ENCODE assay signal across 12 mouse cellular contexts in genomic region chr5:66327949-66328726, GRCm38 (mm10).
A peak's percentile ranks its signal among the peaks of the same experiment; 100 is the strongest.
DNase-seq lines count a peak whose midpoint lies in the region; ATAC-seq and TF ChIP-seq lines count a peak whose summit lies in the region.
"Had no signal": no experiment of that assay in that cellular context is flagged by ENCODE, and none has a peak within 500 bp of the region (broad histone marks: within the 10 kb centered on the region; RNA-seq: fewer than 3 reads in every experiment).

No protein-coding gene starts in this region.

- H3K4me3 ChIP-seq in heart, embryonic 11.5 days (ENCODE audit: low read depth, low read length) = no peak overlapping the region
- H3K4me3 ChIP-seq in liver, postnatal 0 days (ENCODE audit: low read depth, low read length) = no peak overlapping the region
- no peak overlapping the region for H3K4me3 ChIP-seq in liver, embryonic 12.5 days
- no peak overlapping the region for H3K4me3 ChIP-seq in hindbrain, embryonic 12.5 days
- peak overlapping the region; percentile 25 for H3K4me3 ChIP-seq in midbrain, postnatal 0 days (ENCODE audit: low read depth, low read length)
- H3K4me3 ChIP-seq: embryonic facial prominence, embryonic 12.5 days; liver, embryonic 13.5 days had no signal

- no peak for TF ChIP-seq EP300 in liver, postnatal 0 days (IDR thresholded peaks at IDR 0.05; ENCODE audit: low read depth)

- H3K27ac ChIP-seq in heart, embryonic 11.5 days (ENCODE audit: low read depth, low read length) = no peak overlapping the region
- H3K27ac ChIP-seq in liver, postnatal 0 days (ENCODE audit: low read depth) = 0 out of 2 replicates have a peak overlapping the region, but pooled peaks have one; percentile 5
- H3K27ac ChIP-seq in liver, embryonic 12.5 days = no peak overlapping the region
- H3K27ac ChIP-seq in hindbrain, embryonic 12.5 days = peak overlapping the region; percentile 62
- H3K27ac ChIP-seq in midbrain, postnatal 0 days (ENCODE audit: low read depth, low read length) = peak overlapping the region; percentile 62
- H3K27ac ChIP-seq: embryonic facial prominence, embryonic 12.5 days; liver, embryonic 13.5 days had no signal

- peaks cover 27% of the 10 kb centered on the region for H3K4me1 ChIP-seq in heart, embryonic 11.5 days (ENCODE audit: control insufficient read depth, insufficient read depth, low read length)
- H3K4me1 ChIP-seq in liver, postnatal 0 days (ENCODE audit: insufficient read depth) = no peaks in the 10 kb centered on the region; the same call in 1 of the 2 replicates
- H3K4me1 ChIP-seq in liver, embryonic 12.5 days = peaks cover 13% of the 10 kb centered on the region
- H3K4me1 ChIP-seq in hindbrain, embryonic 12.5 days = peaks cover 18% of the 10 kb centered on the region
- peaks cover 6% of the 10 kb centered on the region; the same call in 1 of the 2 replicates for H3K4me1 ChIP-seq in midbrain, postnatal 0 days (ENCODE audit: insufficient read depth, low read length)
- H3K4me1 ChIP-seq: embryonic facial prominence, embryonic 12.5 days had no signal

- H3K4me2 ChIP-seq in heart, embryonic 11.5 days = peak overlapping the region; percentile 34
- no peak overlapping the region for H3K4me2 ChIP-seq in liver, postnatal 0 days (ENCODE audit: low read depth, low read length)
- H3K4me2 ChIP-seq in liver, embryonic 12.5 days = no peak overlapping the region
- H3K4me2 ChIP-seq in hindbrain, embryonic 12.5 days (replicated peaks) = peak overlapping the region; percentile 32
- H3K4me2 ChIP-seq in midbrain, postnatal 0 days (ENCODE audit: low read depth, low read length, poor library complexity, severe bottlenecking) = peak overlapping the region; percentile 41
- H3K4me2 ChIP-seq: embryonic facial prominence, embryonic 12.5 days; liver, embryonic 13.5 days had no signal

- TF ChIP-seq CTCF in liver, postnatal 0 days (IDR thresholded peaks at IDR 0.05; ENCODE audit: low read depth) = no peak
- TF ChIP-seq CTCF in midbrain, postnatal 0 days (IDR thresholded peaks at IDR 0.05) = no peak

- WGBS in heart, embryonic 11.5 days (ENCODE audit: insufficient replicate concordance) = 45% methylated on average over 19 of the region's 19 CpGs
- WGBS in liver, postnatal 0 days (ENCODE audit: insufficient replicate concordance) = 73% methylated on average over 19 of the region's 19 CpGs
- 70% methylated on average over 19 of the region's 19 CpGs for WGBS in liver, embryonic 12.5 days (ENCODE audit: insufficient replicate concordance)
- WGBS in hindbrain, embryonic 12.5 days = 26% methylated on average over 19 of the region's 19 CpGs
- WGBS in midbrain, postnatal 0 days = 12% methylated on average over 19 of the region's 19 CpGs

- no peak for DNase-seq in heart, postnatal 4 days
- DNase-seq in liver, postnatal 0 days = no peak
- peak; percentile 76 for DNase-seq in midbrain, postnatal 0 days (ENCODE audit: low spot score)
- DNase-seq in adrenal gland, postnatal 25 days = no peak
- no peak for DNase-seq in gastrocnemius, adult 8-10 months (ENCODE audit: low spot score in 2 of 2)
- DNase-seq: liver, embryonic 13.5 days; right cerebral cortex, postnatal 14 days; thymus, adult 18-20 months had no signal

- H3K9me3 ChIP-seq in heart, embryonic 11.5 days (replicated peaks; ENCODE audit: control insufficient read depth, low read length) = no peaks in the 10 kb centered on the region
- H3K9me3 ChIP-seq in liver, postnatal 0 days (ENCODE audit: low read length) = no peaks in the 10 kb centered on the region
- no peaks in the 10 kb centered on the region for H3K9me3 ChIP-seq in liver, embryonic 12.5 days (replicated peaks)
- H3K9me3 ChIP-seq in hindbrain, embryonic 12.5 days (replicated peaks) = no peaks in the 10 kb centered on the region
- no peaks in the 10 kb centered on the region for H3K9me3 ChIP-seq in midbrain, postnatal 0 days (ENCODE audit: low read length)
- H3K9me3 ChIP-seq: embryonic facial prominence, embryonic 12.5 days; liver, embryonic 13.5 days had no signal

- H3K27me3 ChIP-seq in heart, embryonic 11.5 days (ENCODE audit: control insufficient read depth, insufficient read depth, low read length) = no peaks in the 10 kb centered on the region
- H3K27me3 ChIP-seq in liver, postnatal 0 days (ENCODE audit: insufficient read depth, low read length) = no peaks in the 10 kb centered on the region
- H3K27me3 ChIP-seq in liver, embryonic 12.5 days (replicated peaks) = no peaks in the 10 kb centered on the region
- peaks cover 2% of the 10 kb centered on the region; the same call in 1 of the 2 replicates for H3K27me3 ChIP-seq in hindbrain, embryonic 12.5 days
- H3K27me3 ChIP-seq in midbrain, postnatal 0 days (ENCODE audit: insufficient read depth, low read length) = no peaks in the 10 kb centered on the region
- H3K27me3 ChIP-seq: embryonic facial prominence, embryonic 12.5 days; liver, embryonic 13.5 days had no signal

- ATAC-seq in heart, embryonic 11.5 days (replicated peaks; ENCODE audit: insufficient number of reproducible peaks, low FRiP score, low TSS enrichment) = no peak
- ATAC-seq in liver, postnatal 0 days = no peak
- ATAC-seq in liver, embryonic 12.5 days = no peak
- ATAC-seq in hindbrain, embryonic 12.5 days (ENCODE audit: low FRiP score) = peak; percentile 95
- ATAC-seq in midbrain, postnatal 0 days (ENCODE audit: low FRiP score) = peak; percentile 89

- no peak overlapping the region for H3K9ac ChIP-seq in heart, embryonic 11.5 days (ENCODE audit: low read depth, low read length)
- no peak overlapping the region for H3K9ac ChIP-seq in liver, postnatal 0 days (replicated peaks)
- no peak overlapping the region for H3K9ac ChIP-seq in liver, embryonic 12.5 days
- H3K9ac ChIP-seq in hindbrain, embryonic 12.5 days = no peak overlapping the region
- H3K9ac ChIP-seq in midbrain, postnatal 0 days (replicated peaks; ENCODE audit: low read length, poor library complexity, severe bottlenecking) = peak overlapping the region; percentile 50; the same call in 1 of the 2 replicates
- H3K9ac ChIP-seq: embryonic facial prominence, embryonic 12.5 days; liver, embryonic 13.5 days had no signal

- no peaks in the 10 kb centered on the region for H3K36me3 ChIP-seq in heart, embryonic 11.5 days (ENCODE audit: control insufficient read depth, insufficient read depth, low read length)
- H3K36me3 ChIP-seq in liver, postnatal 0 days (replicated peaks; ENCODE audit: insufficient read depth, low read length) = no peaks in the 10 kb centered on the region
- H3K36me3 ChIP-seq in liver, embryonic 12.5 days = no peaks in the 10 kb centered on the region
- H3K36me3 ChIP-seq in hindbrain, embryonic 12.5 days = no peaks in the 10 kb centered on the region
- H3K36me3 ChIP-seq in midbrain, postnatal 0 days (ENCODE audit: insufficient read depth, low read length) = no peaks in the 10 kb centered on the region
- H3K36me3 ChIP-seq: embryonic facial prominence, embryonic 12.5 days; liver, embryonic 13.5 days had no signal

Comparison
In these comparisons a context has a peak if more than half of its experiments do, and no peak if none do; other contexts are left out.
1. H3K27ac ChIP-seq: peak in liver, postnatal 0 days (single experiment), hindbrain, embryonic 12.5 days (single experiment) and midbrain, postnatal 0 days (single experiment); none in heart, embryonic 11.5 days (single experiment) and liver, embryonic 12.5 days (single experiment).
2. ATAC-seq: peak in hindbrain, embryonic 12.5 days (single experiment) and midbrain, postnatal 0 days (single experiment); none in heart, embryonic 11.5 days (single experiment), liver, postnatal 0 days (single experiment) and liver, embryonic 12.5 days (single experiment).
3. H3K4me2 ChIP-seq: peak in heart, embryonic 11.5 days (single experiment), hindbrain, embryonic 12.5 days (single experiment) and midbrain, postnatal 0 days (single experiment); none in liver, postnatal 0 days (single experiment) and liver, embryonic 12.5 days (single experiment).